Mouse (Mus musculus) duodenum, adult 2 months (tissue): Measurements from ENCODE around the gene Arhgef26. TPM values are rescaled to one million over a fixed set of nuclear protein-coding genes. Genes with fewer than 3 reads are reported as not detected.

Experiments
- polyA plus RNA-seq: library from polyadenylated mRNA; depleted of rRNA; stranded (reverse); fragments of >200 nt; gene quantifications from 2 replicates; pipeline ENCODE4 v1.2.3, GENCODE M21; 2012; ENCODE audit warnings: low replicate concordance; rRNA removed

Arhgef26 gene
- 8.2 and 15.7 TPM in 2 replicates for polyA plus RNA-seq

GRCm38 (mm10) chr3:62338044-62338443, at the start of gene Arhgef26:
Gene Arhgef26, plus strand, starts transcription at chr3:62338344.

GRCm38 (mm10) chr3:62506488-62507205, 168.5 kb downstream of the Arhgef26 start, which contains the start of gene Dhx36:
Gene Dhx36, minus strand, starts transcription at chr3:62507004.

Other genes with a start within 250 kb of the Arhgef26 start
- gene Dhx36, start 168.7 kb downstream of the Arhgef26 start, polyA plus RNA-seq: 0.42 and 0.44 TPM in 2 replicates